Mouse (Mus musculus) G1E (cell line): ENCODE results near the gene Adgrl2.

Source experiments
- CTCF ChIP-seq: IDR thresholded peaks from 2 replicates; pipeline ENCODE4 v1.5.1; 2012; ENCODE audit warnings: low read depth, low read length, inconsistent platforms, mixed read lengths
- GATA1 ChIP-seq: IDR thresholded peaks from 2 replicates; pipeline ENCODE4 v1.6.1; 2012; ENCODE audit warnings: borderline replicate concordance, low read length, inconsistent platforms, mixed read lengths
- GATA2 ChIP-seq: IDR thresholded peaks from 2 replicates; pipeline ENCODE4 v1.6.1; 2012; ENCODE audit warnings: low read depth, low read length, inconsistent platforms, borderline replicate concordance
- POLR2AphosphoS5 ChIP-seq: IDR thresholded peaks from 2 replicates; pipeline ENCODE4 v1.6.1; 2012; ENCODE audit warnings: low read depth, low read length, inconsistent platforms; ENCODE audit not compliant: insufficient replicate concordance
- TAL1 ChIP-seq: conservative IDR thresholded peaks from 2 replicates; pipeline ENCODE4 v1.6.1; 2012; ENCODE audit warnings: low read depth, low read length, inconsistent platforms, mixed read lengths

DNA sequence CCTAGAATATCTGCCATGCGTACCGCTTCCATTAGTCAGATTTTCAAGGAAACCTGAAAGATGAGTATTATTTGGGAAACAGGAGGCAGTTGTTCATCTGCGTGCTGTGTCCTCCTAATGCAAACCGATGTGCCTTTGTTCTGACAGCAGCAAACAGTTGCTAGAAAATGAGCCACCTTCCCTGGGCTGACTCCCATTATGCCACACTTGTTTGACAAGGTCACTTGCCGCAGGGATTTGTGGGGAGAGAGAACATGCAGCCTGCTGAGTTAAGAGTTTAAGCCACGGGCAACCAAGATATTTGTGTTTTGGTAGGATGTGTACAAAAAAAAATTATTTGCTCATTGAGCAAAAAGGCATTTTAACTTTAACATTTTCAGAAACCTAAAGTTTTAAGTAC lies 69.5 kb downstream of the Adgrl2 start:
- TF ChIP-seq CTCF, result no peak
- no peak for TF ChIP-seq POLR2AphosphoS5
- TF ChIP-seq GATA1, result no peak
- TF ChIP-seq TAL1, result no peak
- no peak for TF ChIP-seq GATA2
